Mouse (Mus musculus) liver, embryonic 11.5 days (tissue): ENCODE results near the gene H6pd. TPM values are rescaled to one million over a fixed set of nuclear protein-coding genes. Genes with fewer than 3 reads are reported as not detected.

ENCODE experiments used
- ATAC-seq: fragments of 200-750 bp; cut with Nextera tagmentation; replicated peaks from 2 replicates; pipeline ENCODE4 v1.8.0; 2017; ENCODE audit warnings: moderate number of reproducible peaks, mild to moderate bottlenecking, moderate TSS enrichment, moderate library complexity; ENCODE audit not compliant: low FRiP score
- DNase-seq: peaks from one replicate; pipeline ENCODE4 v3.0.0-alpha.2; 2017; ENCODE audit warnings: low spot score
- H3K27ac ChIP-seq: fragments of 300-500 bp; sonication (generic); 2 replicates; pipeline ENCODE4 v1.5.1; 2014; ENCODE audit warnings: mild to moderate bottlenecking, low read depth, low read length, control low read depth
- H3K27me3 ChIP-seq: fragments of 300-500 bp; sonication (generic); replicated peaks from 2 replicates; pipeline ENCODE4 v1.6.1; 2014; ENCODE audit warnings: low read length, mixed read lengths; ENCODE audit not compliant: control insufficient read depth, insufficient read depth
- H3K36me3 ChIP-seq: fragments of 300-500 bp; sonication (generic); 2 replicates; pipeline ENCODE4 v1.6.1; 2014; ENCODE audit warnings: mild to moderate bottlenecking, low read length, moderate library complexity, mixed read lengths; ENCODE audit not compliant: control insufficient read depth, insufficient read depth
- H3K4me1 ChIP-seq: fragments of 300-500 bp; sonication (generic); replicated peaks from 2 replicates; pipeline ENCODE4 v1.6.1; 2014; ENCODE audit warnings: low read length, mixed read lengths; ENCODE audit not compliant: control insufficient read depth, insufficient read depth
- H3K4me2 ChIP-seq: fragments of 300-500 bp; sonication (generic); 2 replicates; pipeline ENCODE4 v1.6.1; 2014; ENCODE audit warnings: mild to moderate bottlenecking, control low read depth, moderate library complexity
- H3K4me3 ChIP-seq: fragments of 300-500 bp; sonication (generic); 2 replicates; pipeline ENCODE4 v1.5.1; 2014; ENCODE audit warnings: low read depth, low read length, control low read depth
- H3K9ac ChIP-seq: fragments of 300-500 bp; sonication (generic); 2 replicates; pipeline ENCODE4 v1.6.1; 2014; ENCODE audit warnings: low read depth, low read length, control low read depth
- H3K9me3 ChIP-seq: fragments of 300-500 bp; sonication (generic); 2 replicates; pipeline ENCODE4 v1.6.1; 2016; ENCODE audit warnings: low read length, inconsistent platforms, mixed read lengths; ENCODE audit not compliant: control insufficient read depth
- WGBS: fragments of 180-500 bp; shearing (Covaris S2); extraction: QIAGEN DNeasy Blood & Tissue Kit; methylation state at CpG from one replicate; pipeline ENCODE4 v1.1.7; 2014; 5-methylcytosine and 5-hydroxymethylcytosine counted together
- polyA plus RNA-seq: library from polyadenylated mRNA; unstranded; fragments of >200 nt; fragmentation: Nextera tagmentation; extraction: Ambion mirVana; gene quantifications from 2 replicates; pipeline ENCODE4 v1.2.1, GENCODE M21; 2014

Gene H6pd
- polyA plus RNA-seq, 1 experiment from 2014 or later: 9.8 TPM

DNA sequence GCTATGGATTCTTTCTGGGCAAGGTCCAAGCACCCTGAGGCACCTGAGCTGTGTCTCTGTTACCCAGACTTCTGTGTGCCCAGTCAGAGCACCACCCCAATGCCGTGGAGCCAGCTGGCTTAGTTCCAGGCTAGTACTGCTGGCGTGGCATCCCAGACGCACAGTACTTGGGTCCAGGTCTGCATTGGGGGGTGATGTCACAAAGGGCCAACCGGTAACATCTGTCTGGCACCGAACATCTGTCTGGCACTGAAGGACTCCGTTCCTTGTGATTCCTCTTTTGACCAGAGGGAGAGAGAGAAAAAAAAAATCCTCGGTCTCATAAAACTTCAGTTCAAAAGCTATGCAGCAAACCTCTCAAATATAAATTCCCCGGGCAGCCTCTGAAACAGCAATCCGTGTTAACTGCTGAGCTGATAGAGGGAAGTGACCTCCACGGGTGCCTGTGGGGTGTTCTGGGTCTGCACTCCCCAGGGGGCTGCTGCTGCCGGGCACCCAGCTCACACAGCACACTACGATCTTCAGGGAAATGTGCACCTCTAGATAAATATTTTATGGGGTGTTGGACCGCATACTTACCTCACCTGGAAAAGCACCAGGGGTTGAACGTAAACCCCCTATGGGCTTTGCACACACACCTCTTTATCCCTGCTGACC, 22.5 kb upstream of the H6pd start:
- peak overlapping the region; percentile 53 for H3K4me3 ChIP-seq
- H3K9ac ChIP-seq: no peak overlapping the region
- H3K4me1 ChIP-seq: 0 out of 2 replicates have a peak, but pooled peaks cover 5% of the 10 kb centered on the region
- no peaks in the 10 kb centered on the region for H3K36me3 ChIP-seq
- H3K9me3 ChIP-seq: no peaks in the 10 kb centered on the region
- H3K27ac ChIP-seq: no peak overlapping the region
- DNase-seq (no peak), ATAC-seq (no peak)
- peaks cover 84% of the 10 kb centered on the region for H3K27me3 ChIP-seq
- 35% methylated on average over 14 of the region's 14 CpGs for WGBS
- peak overlapping the region; percentile 76 for H3K4me2 ChIP-seq

DNA sequence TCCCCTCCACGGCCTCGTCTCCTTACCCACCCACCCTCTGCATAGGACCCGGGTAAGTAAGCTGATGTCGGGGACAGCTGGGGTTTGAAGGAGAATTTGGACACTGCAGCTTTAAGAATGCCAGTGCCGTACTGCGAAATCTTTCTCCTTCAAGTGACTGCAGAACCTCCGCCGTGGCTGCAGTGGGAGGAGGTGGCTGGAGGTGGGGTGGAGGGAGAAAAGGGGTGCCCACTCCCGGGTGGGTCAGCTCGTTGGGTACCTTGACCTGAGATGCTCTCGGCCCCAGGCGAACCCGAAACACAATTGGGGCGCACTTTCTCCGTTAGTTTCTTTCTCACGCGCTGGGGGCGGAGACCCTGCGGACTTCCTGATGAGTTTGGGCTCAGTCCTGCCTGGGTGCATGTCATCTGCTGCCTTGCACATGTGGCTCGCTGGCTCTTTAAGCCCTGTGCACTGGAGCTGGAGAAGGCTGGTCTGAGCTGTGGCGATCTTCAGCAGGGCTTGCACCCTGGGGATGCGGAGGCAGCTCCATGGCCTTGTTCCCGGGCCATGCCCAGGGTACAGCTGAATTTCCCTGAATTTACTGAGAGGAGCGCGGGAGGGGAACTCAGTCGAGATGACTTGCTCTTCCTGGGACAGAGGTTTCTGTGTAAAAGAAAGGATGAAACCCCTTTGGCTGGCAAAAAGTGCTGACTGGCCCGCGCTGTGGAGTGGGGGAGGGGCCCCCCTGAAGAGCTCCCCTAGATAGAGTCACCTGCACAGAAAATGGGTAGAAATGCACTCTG, 21.8 kb upstream of the H6pd start:
- Histone ChIP-seq H3K4me2 (peak overlapping the region; percentile 76), H3K36me3 (no peaks in the 10 kb centered on the region), H3K27ac (no peak overlapping the region), H3K9me3 (no peaks in the 10 kb centered on the region), H3K9ac (no peak overlapping the region), H3K4me3 (peak overlapping the region; percentile 53), H3K4me1 (0 out of 2 replicates have a peak, but pooled peaks cover 5% of the 10 kb centered on the region), H3K27me3 (peaks cover 87% of the 10 kb centered on the region)
- WGBS: 2% methylated on average over 28 of the region's 28 CpGs
- no peak for ATAC-seq
- no peak for DNase-seq

DNA sequence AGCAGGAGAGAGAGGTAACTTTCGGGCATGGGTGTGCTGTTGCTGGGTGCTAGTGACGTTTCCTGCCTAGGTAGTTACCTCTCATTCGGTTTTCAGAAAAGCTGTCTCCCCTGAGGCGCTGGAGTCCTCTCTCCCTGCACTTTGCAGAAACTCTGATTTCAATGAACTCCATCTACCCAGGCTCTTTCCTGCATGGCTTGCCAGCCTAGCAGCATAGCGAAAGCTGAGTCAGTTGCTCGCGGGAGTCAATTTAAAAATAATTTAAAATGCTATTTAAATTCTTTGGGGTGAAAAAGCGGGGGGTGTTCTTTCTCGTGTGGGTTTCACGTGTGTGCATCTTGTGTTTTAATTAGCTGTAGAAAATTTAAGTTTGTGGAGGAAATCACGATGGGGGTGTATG, 21.1 kb upstream of the H6pd start:
- peak overlapping the region; percentile 53 for H3K4me3 ChIP-seq
- DNase-seq (no peak), ATAC-seq (no peak)
- H3K9ac ChIP-seq: no peak overlapping the region
- no peak overlapping the region for H3K27ac ChIP-seq
- peak overlapping the region; percentile 76 for H3K4me2 ChIP-seq
- H3K36me3 ChIP-seq: no peaks in the 10 kb centered on the region
- H3K9me3 ChIP-seq: no peaks in the 10 kb centered on the region
- 0 out of 2 replicates have a peak, but pooled peaks cover 5% of the 10 kb centered on the region for H3K4me1 ChIP-seq
- WGBS: 7% methylated on average over 11 of the region's 11 CpGs
- peaks cover 83% of the 10 kb centered on the region for H3K27me3 ChIP-seq

DNA sequence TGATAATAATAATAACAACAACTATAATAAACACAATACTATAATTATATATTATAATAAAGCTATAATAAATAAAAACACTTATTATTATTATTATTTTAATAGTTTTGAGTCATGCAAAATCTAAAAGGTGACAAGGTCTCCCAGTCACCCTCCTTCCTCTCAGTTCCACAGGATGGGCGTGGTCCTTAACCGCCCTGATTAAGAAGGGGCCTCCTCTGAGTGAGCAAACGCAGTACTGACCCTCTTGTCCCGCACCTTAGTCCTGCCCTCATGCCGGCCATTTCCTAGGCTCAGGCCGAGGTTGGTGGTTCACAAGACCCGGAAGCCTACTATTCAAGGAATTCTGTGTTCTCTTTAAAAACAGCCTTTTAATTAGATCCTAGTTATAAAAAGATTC, 14.7 kb upstream of the H6pd start:
- peaks cover 19% of the 10 kb centered on the region for H3K27me3 ChIP-seq
- no peak overlapping the region for H3K4me2 ChIP-seq
- no peaks in the 10 kb centered on the region for H3K9me3 ChIP-seq
- H3K4me3 ChIP-seq: no peak overlapping the region
- no peak overlapping the region for H3K9ac ChIP-seq
- no peak for DNase-seq
- no peaks in the 10 kb centered on the region for H3K36me3 ChIP-seq
- no peak for ATAC-seq
- H3K4me1 ChIP-seq: no peaks in the 10 kb centered on the region
- 47% methylated on average over 7 of the region's 7 CpGs for WGBS
- H3K27ac ChIP-seq: no peak overlapping the region

DNA sequence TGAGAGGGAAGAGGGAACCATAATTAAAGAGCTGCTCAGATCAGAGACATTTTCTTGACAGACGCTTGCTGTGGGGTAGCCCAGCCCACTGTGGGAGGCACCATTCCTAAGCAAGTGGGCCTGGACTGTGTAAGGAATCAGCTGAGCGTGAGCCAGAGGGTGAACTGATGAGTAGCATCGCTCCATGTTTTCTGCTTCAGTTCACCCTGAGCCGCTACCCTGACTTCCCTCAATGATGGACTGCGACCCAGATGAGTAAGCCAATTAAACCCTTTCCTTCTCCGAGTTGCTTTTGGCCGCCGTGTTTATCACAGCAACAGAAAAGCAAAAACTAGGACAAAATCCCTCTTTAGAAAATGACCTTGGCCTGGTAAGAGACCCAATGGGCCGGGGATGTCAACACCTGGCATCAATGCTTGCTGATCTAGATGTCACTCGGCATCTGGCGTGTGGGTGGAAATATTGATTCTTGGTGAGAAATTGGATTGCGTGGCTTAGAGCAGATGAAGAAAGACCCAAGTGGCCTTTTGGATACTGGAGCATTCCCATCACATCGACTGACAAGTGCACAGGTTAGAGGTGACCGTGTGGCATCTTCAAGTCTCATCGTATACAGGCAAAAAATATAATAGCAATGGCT, 11.0 kb upstream of the H6pd start:
- DNase-seq (no peak), ATAC-seq (no peak)
- WGBS: 86% methylated on average over 15 of the region's 15 CpGs
- H3K27me3 ChIP-seq: no peaks in the 10 kb centered on the region
- H3K36me3 ChIP-seq: no peaks in the 10 kb centered on the region
- no peaks in the 10 kb centered on the region for H3K9me3 ChIP-seq
- H3K27ac ChIP-seq: no peak overlapping the region
- no peaks in the 10 kb centered on the region for H3K4me1 ChIP-seq
- H3K9ac ChIP-seq: no peak overlapping the region
- no peak overlapping the region for H3K4me2 ChIP-seq
- H3K4me3 ChIP-seq: no peak overlapping the region

DNA sequence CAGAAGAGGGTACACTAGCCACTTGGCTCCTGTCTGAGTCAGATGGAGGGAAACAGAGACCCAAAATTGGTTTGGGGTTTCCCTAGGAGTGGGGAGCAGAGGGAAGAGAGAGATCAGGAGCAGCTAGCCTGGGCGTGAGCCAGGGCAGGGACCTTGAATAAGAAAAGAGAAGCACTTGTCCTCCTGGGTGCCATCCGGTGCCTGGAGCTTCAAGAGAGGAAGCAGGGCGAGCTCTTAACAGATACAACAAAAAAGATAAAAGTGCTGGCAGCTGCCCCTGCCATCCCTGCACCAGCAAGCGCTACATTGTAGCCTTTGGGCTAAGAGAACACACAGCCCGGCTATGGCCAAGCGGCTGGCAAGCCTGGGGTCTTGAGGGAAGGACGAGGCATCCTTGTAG, 6.6 kb upstream of the H6pd start:
- Histone ChIP-seq H3K9me3 (no peaks in the 10 kb centered on the region), H3K4me1 (peaks cover 9% of the 10 kb centered on the region), H3K27ac (no peak overlapping the region), H3K36me3 (no peaks in the 10 kb centered on the region), H3K9ac (no peak overlapping the region), H3K27me3 (no peaks in the 10 kb centered on the region), H3K4me2 (no peak overlapping the region), H3K4me3 (no peak overlapping the region)
- ATAC-seq (no peak), DNase-seq (no peak)
- WGBS: 53% methylated on average over 7 of the region's 7 CpGs

DNA sequence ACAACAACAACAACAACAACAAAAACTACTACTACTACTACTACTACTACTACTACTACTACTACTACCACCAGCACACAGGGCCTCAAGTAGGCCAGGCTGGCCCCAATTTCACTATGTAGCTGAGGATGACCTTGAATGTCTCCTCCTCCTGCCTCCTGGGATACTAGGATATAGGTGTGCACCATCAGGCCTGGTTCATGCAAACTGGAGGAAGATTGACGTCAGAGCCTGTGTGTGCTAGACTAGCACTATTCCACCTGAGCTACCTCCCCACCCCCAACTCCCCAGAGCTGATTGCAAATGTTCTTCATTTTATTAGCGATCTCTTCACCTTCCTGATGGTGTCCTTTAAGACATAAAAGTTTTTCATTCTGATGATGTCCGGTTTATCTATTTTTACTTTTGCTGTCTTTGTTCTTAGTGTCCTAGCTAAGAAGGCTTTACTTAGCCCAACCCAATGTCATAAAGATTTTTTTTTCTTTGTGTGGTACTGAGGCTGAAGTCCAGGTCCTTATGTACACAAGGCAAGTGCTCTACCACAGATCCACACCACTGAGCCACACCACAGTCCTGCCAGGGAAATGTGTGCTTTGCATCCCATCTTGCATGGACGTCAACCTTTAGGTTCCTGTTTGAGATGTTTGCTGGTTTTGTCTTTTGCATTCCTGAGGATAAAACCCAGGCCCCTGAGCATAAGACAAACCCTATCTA, 5.7 kb upstream of the H6pd start:
- Histone ChIP-seq H3K9me3 (no peaks in the 10 kb centered on the region), H3K4me3 (no peak overlapping the region), H3K36me3 (no peaks in the 10 kb centered on the region), H3K27ac (no peak overlapping the region), H3K4me2 (no peak overlapping the region), H3K9ac (no peak overlapping the region), H3K27me3 (no peaks in the 10 kb centered on the region), H3K4me1 (peaks cover 14% of the 10 kb centered on the region)
- WGBS: 83% methylated on average over 4 of the region's 4 CpGs
- DNase-seq (no peak), ATAC-seq (no peak)

DNA sequence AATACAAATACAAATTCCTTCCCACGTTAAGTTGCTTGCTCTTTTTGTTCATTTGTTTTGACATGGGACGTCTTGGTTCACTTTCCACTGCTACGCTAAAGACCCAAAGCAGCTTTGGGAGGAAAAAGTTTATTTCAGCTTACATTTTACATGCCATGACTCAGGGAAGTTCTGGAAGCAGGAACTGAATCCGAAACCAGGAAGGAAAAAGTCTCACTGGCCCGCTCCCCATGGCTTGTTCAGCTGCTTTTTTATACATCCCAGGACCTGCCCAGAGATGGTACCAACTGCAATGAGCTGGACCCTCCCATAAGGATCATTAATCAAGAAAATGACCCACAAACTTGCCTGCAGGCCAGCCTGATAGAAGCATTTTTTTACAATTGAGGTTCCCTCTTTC, 5.0 kb upstream of the H6pd start:
- H3K9me3 ChIP-seq: no peaks in the 10 kb centered on the region
- H3K36me3 ChIP-seq: no peaks in the 10 kb centered on the region
- no peak overlapping the region for H3K4me3 ChIP-seq
- ATAC-seq (no peak), DNase-seq (no peak)
- H3K9ac ChIP-seq: no peak overlapping the region
- H3K4me2 ChIP-seq: no peak overlapping the region
- H3K4me1 ChIP-seq: peaks cover 20% of the 10 kb centered on the region
- no peak overlapping the region for H3K27ac ChIP-seq
- H3K27me3 ChIP-seq: no peaks in the 10 kb centered on the region
- WGBS: 87% methylated on average over 5 of the region's 5 CpGs
